Mouse (Mus musculus) myocyte (in vitro differentiated cells): Measurements from ENCODE around the gene Tcf25. TPM values are rescaled to one million over a fixed set of nuclear protein-coding genes. Genes with fewer than 3 reads are reported as not detected.
A peak's percentile ranks its signal among the peaks of the same experiment; 100 is the strongest.
"Not testable (repeated sequence)": the region's sequence is repeated elsewhere in the genome, so short reads cannot be mapped to it uniquely, and the experiment has no call there.

Experiments
- H3K27me3 ChIP-seq: one replicate; pipeline ENCODE4 v1.6.1; 2011; ENCODE audit not compliant: control insufficient read depth, insufficient read depth, insufficient read length
- H3K36me3 ChIP-seq: one replicate; pipeline ENCODE4 v1.6.1; 2011; ENCODE audit not compliant: control insufficient read depth, insufficient read depth
- H3K4me2 ChIP-seq: one replicate; pipeline ENCODE4 v1.6.1; 2011; ENCODE audit warnings: low read depth, control low read depth
- H3K4me3 ChIP-seq: one replicate; pipeline ENCODE4 v1.5.1; 2011; ENCODE audit warnings: mild to moderate bottlenecking, control low read depth, moderate library complexity
- H3K79me2 ChIP-seq: one replicate; pipeline ENCODE4 v1.6.1; 2011; ENCODE audit not compliant: control insufficient read depth, insufficient read depth
- H3ac ChIP-seq: one replicate; pipeline ENCODE4 v1.6.1; 2011; ENCODE audit not compliant: control insufficient read depth, insufficient read length
- CEBPB ChIP-seq: IDR thresholded peaks from 2 replicates; pipeline ENCODE4 v1.6.1; 2011; ENCODE audit warnings: mild to moderate bottlenecking, moderate library complexity; ENCODE audit not compliant: poor library complexity, insufficient read depth, severe bottlenecking
- E2F4 ChIP-seq: IDR thresholded peaks from one replicate; pipeline ENCODE4 v1.6.1; 2011; ENCODE audit warnings: mild to moderate bottlenecking, control low read depth, moderate library complexity; ENCODE audit not compliant: insufficient read depth
- MAX ChIP-seq: IDR thresholded peaks from one replicate; pipeline ENCODE4 v1.6.1; 2011; ENCODE audit warnings: low read depth, mild to moderate bottlenecking, control low read depth
- MYOD1 ChIP-seq, 3 experiments: IDR thresholded peaks; one replicate each; pipeline ENCODE4 v1.6.1; 2011; ENCODE audit warnings: control low read depth in 2 of 3, low read depth in 2 of 3, mild to moderate bottlenecking in 2 of 3, moderate library complexity in 1 of 3; ENCODE audit not compliant: insufficient read length in 2 of 3, control insufficient read depth in 1 of 3
- MYOG ChIP-seq, 3 experiments: IDR thresholded peaks; one replicate each; pipeline ENCODE4 v1.6.1; 2011; ENCODE audit warnings: control low read depth in 2 of 3, low read depth in 2 of 3, mild to moderate bottlenecking in 2 of 3; ENCODE audit not compliant: insufficient read length in 2 of 3, control insufficient read depth in 1 of 3, insufficient read depth in 1 of 3
- POLR2A ChIP-seq: IDR thresholded peaks from one replicate; pipeline ENCODE4 v1.6.1; 2011; ENCODE audit warnings: low read depth, mild to moderate bottlenecking, control low read depth, moderate library complexity; ENCODE audit not compliant: insufficient read length
- POLR2AphosphoS2 ChIP-seq: IDR thresholded peaks from one replicate; pipeline ENCODE4 v1.6.1; 2011; ENCODE audit warnings: low read depth, control low read depth; ENCODE audit not compliant: insufficient read length
- REST ChIP-seq: IDR thresholded peaks from one replicate; pipeline ENCODE4 v1.6.1; 2011; ENCODE audit warnings: mild to moderate bottlenecking, control low read depth, moderate library complexity; ENCODE audit not compliant: insufficient read depth, insufficient read length
- SRF ChIP-seq: IDR thresholded peaks from one replicate; pipeline ENCODE4 v1.6.1; 2011; ENCODE audit warnings: low read depth; ENCODE audit not compliant: control insufficient read depth, insufficient read length
- TCF12 ChIP-seq: IDR thresholded peaks from one replicate; pipeline ENCODE4 v1.6.1; 2011; ENCODE audit warnings: mild to moderate bottlenecking, control low read depth; ENCODE audit not compliant: poor library complexity, insufficient read depth, severe bottlenecking
- TCF3 ChIP-seq: IDR thresholded peaks from one replicate; pipeline ENCODE4 v1.6.1; 2011; ENCODE audit warnings: low read depth, control low read depth; ENCODE audit not compliant: insufficient read length
- USF1 ChIP-seq: IDR thresholded peaks from one replicate; pipeline ENCODE4 v1.6.1; 2011; ENCODE audit warnings: low read depth, mild to moderate bottlenecking, control low read depth, moderate library complexity
- polyA plus RNA-seq: library from polyadenylated mRNA; unstranded; fragments of >200 nt; fragmentation: generic; extraction: Trizol; gene quantifications from one replicate; pipeline ENCODE4 v1.2.1, GENCODE M21; 2012; ENCODE audit warnings: missing spikeins

Gene Tcf25
- polyA plus RNA-seq, 1 experiment = 177 TPM

DNA sequence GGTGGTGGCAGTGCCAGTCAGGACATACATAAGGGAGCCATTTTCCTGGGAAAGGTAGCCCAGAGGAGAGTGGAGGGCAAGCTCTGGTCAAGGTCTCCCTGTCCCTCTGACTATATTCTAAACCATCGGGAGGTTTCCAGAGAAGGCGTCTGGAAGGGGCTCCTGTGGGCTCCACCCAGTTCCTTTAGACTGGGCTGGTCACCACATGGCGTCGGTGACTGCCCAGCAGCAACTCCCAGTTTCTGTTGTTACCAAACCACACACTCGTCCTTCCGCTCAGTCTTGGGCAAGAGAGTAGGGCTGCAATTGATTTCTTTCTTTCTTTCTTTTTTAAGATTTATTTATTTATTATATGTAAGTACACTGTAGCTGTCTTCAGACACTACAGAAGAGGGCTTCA, 70.6 kb downstream of the Tcf25 start:
- peak overlapping the region; percentile 32 for H3K4me3 ChIP-seq
- H3K79me2 ChIP-seq = no peaks in the 10 kb centered on the region
- H3K36me3 ChIP-seq = no peaks in the 10 kb centered on the region
- H3ac ChIP-seq = no peak overlapping the region
- H3K27me3 ChIP-seq = no peaks in the 10 kb centered on the region
- H3K4me2 ChIP-seq = no peak overlapping the region
- no peak for TF ChIP-seq USF1
- no peak for TF ChIP-seq E2F4

DNA sequence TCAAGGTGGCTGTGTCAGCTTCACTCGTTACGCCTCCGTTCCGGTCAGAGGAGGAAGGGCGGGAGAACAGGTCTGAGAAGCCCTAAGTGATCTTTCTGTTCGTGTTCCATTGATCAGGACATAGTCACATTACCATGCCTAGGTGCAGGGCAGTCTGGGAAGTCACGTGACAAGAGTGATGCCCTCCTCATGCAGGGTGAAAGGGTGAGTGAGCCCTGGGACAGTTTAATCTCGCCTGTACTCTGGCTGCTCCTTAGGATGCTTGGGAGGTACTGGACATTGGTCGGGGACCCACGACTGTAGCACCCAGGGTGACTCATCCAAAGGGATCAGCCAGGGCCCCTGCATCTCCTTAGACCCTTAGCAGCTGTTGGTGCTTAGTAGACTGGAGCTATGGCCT, 72.4 kb downstream of the Tcf25 start:
- TF ChIP-seq POLR2A (no peak), REST (no peak), MYOD1 (IDR thresholded peaks at IDR 0.05; ENCODE audit: control insufficient read depth in 1 of 3, insufficient read length in 2 of 3, low read depth in 2 of 3) (no peak)

GRCm38 (mm10) chr8:123446799-123447198, 73.2 kb downstream of the Tcf25 start:
- TF ChIP-seq MYOG (IDR thresholded peaks at IDR 0.05; ENCODE audit: control insufficient read depth in 1 of 3, insufficient read depth in 1 of 3, insufficient read length in 2 of 3, low read depth in 2 of 3) (no peak), TCF12 (no peak), USF1 (no peak), SRF (no peak), MAX (no peak), POLR2A (no peak), E2F4 (no peak), REST (no peak), TCF3 (no peak), POLR2AphosphoS2 (no peak)
- H3K4me3 ChIP-seq = no peak overlapping the region
- H3K4me2 ChIP-seq = no peak overlapping the region
- no peaks in the 10 kb centered on the region for H3K79me2 ChIP-seq
- no peaks in the 10 kb centered on the region for H3K36me3 ChIP-seq
- no peak overlapping the region for H3ac ChIP-seq
- H3K27me3 ChIP-seq = no peaks in the 10 kb centered on the region

More for the DNA sequence above, 72.4 kb downstream of the Tcf25 start:
- Histone ChIP-seq H3ac (no peak overlapping the region), H3K79me2 (no peaks in the 10 kb centered on the region), H3K36me3 (no peaks in the 10 kb centered on the region), H3K27me3 (no peaks in the 10 kb centered on the region), H3K4me2 (no peak overlapping the region), H3K4me3 (no peak overlapping the region)

DNA sequence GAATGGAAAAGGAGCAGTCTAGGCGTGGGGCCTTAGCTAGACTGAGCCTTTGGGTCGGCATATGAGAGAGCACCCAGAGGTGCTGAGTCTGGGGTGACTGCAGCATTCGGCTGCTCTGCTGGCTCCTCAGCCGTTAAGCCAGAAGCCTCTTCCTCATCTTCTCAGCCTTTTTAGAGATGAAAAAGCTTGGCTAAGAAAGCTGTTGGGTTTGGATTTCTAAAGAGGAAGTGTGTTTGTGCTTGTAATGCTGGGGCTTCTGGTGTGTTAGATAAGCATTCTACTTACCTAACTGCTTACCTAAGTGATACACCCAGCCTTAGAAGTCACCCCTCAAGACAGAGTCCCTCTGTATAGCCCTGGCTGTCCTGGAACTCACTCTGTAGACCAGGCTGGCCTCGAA, 77.2 kb downstream of the Tcf25 start:
- no peak overlapping the region for H3K4me3 ChIP-seq
- H3ac ChIP-seq = no peak overlapping the region
- H3K79me2 ChIP-seq = no peaks in the 10 kb centered on the region
- no peaks in the 10 kb centered on the region for H3K27me3 ChIP-seq
- TF ChIP-seq SRF (no peak), E2F4 (no peak), MAX (no peak), TCF12 (no peak), MYOD1 (IDR thresholded peaks at IDR 0.05; ENCODE audit: control insufficient read depth in 1 of 3, insufficient read length in 2 of 3, low read depth in 2 of 3) (no peak), REST (no peak), TCF3 (no peak), USF1 (no peak), POLR2AphosphoS2 (no peak), CEBPB (no peak), POLR2A (no peak), MYOG (IDR thresholded peaks at IDR 0.05; ENCODE audit: control insufficient read depth in 1 of 3, insufficient read depth in 1 of 3, insufficient read length in 2 of 3, low read depth in 2 of 3) (no peak)
- H3K36me3 ChIP-seq = peaks cover 6% of the 10 kb centered on the region
- H3K4me2 ChIP-seq = no peak overlapping the region

DNA sequence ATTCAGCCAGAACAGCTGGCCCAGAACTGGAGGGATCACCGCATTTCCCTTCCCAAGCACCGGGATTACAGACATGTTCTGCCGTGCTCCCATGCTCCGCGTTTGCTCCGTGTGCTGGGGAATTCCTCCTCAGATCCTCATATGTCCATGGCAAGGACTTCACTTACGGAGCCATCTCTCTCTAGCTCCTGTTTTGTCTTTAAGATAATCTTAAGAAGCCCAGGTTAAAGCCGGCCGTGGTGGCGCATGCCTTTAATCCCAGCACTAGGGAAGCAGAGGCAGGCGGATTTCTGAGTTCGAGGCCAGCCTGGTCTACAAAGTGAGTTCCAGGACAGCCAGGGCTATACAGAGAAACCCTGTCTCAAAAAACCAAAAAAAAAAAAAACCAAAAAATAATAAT, 78.2 kb downstream of the Tcf25 start:
- not testable (repeated sequence) for H3K4me2 ChIP-seq, H3K4me3 ChIP-seq, H3K36me3 ChIP-seq, H3ac ChIP-seq, H3K27me3 ChIP-seq, H3K79me2 ChIP-seq

- no peak for TF ChIP-seq E2F4
- TF ChIP-seq POLR2A = no peak
- no peak for TF ChIP-seq SRF
- TF ChIP-seq MAX = no peak
- no peak for TF ChIP-seq TCF12
- no peak for TF ChIP-seq POLR2AphosphoS2
- TF ChIP-seq TCF3 = no peak
- no peak for TF ChIP-seq MYOG (IDR thresholded peaks at IDR 0.05; ENCODE audit: control insufficient read depth in 1 of 3, insufficient read depth in 1 of 3, insufficient read length in 2 of 3, low read depth in 2 of 3)
- TF ChIP-seq CEBPB = no peak
- TF ChIP-seq MYOD1 (IDR thresholded peaks at IDR 0.05; ENCODE audit: control insufficient read depth in 1 of 3, insufficient read length in 2 of 3, low read depth in 2 of 3) = no peak
- no peak for TF ChIP-seq REST
- no peak for TF ChIP-seq USF1
- Histone ChIP-seq H3K4me2 (no peak overlapping the region), H3K27me3 (no peaks in the 10 kb centered on the region), H3K36me3 (peaks cover 6% of the 10 kb centered on the region), H3K79me2 (no peaks in the 10 kb centered on the region), H3ac (no peak overlapping the region), H3K4me3 (no peak overlapping the region)
Measured at GRCm38 (mm10) chr8:123452149-123452548, 78.6 kb downstream of the Tcf25 start.
